Mouse (Mus musculus): Measurements from ENCODE around the gene N4bp2.
"Not testable (repeated sequence)": the region's sequence is repeated elsewhere in the genome, so short reads cannot be mapped to it uniquely, and the experiment has no call there.

The N4bp2 gene

GRCm38 (mm10) chr5:65763088-65763915 is at the start of gene N4bp2:
N4bp2 (plus strand) TSS chr5:65763521.
- in situ Hi-C loops (cut with MboI, MseI) = no loop called here

GRCm38 (mm10) chr5:65715084-65715483 is 48.2 kb upstream of the N4bp2 start:
- in situ Hi-C loops (cut with MboI, MseI) = no loop called here

- in situ Hi-C loops (cut with MboI, MseI) = no loop called here
Observed at GRCm38 (mm10) chr5:65717063-65717902, 46.0 kb upstream of the N4bp2 start.

GRCm38 (mm10) chr5:65717903-65718211 is 45.5 kb upstream of the N4bp2 start:
- in situ Hi-C loops (cut with MboI, MseI) = not testable (repeated sequence)

- in situ Hi-C loops (cut with MboI, MseI) = no loop called here
Observed at GRCm38 (mm10) chr5:65718368-65718767, 45.0 kb upstream of the N4bp2 start.

- in situ Hi-C loops (cut with MboI, MseI) = no loop called here
Observed at GRCm38 (mm10) chr5:65724311-65725054, 38.8 kb upstream of the N4bp2 start.

GRCm38 (mm10) chr5:65731173-65732007 is 31.9 kb upstream of the N4bp2 start:
- in situ Hi-C loops (cut with MboI, MseI) = no loop called here

- in situ Hi-C loops (cut with MboI, MseI) = no loop called here
Observed at GRCm38 (mm10) chr5:65735601-65736000, 27.7 kb upstream of the N4bp2 start.

GRCm38 (mm10) chr5:65739366-65739765 is 24.0 kb upstream of the N4bp2 start:
- in situ Hi-C loops (cut with MboI, MseI) = no loop called here

- in situ Hi-C loops (cut with MboI, MseI) = no loop called here
Observed at GRCm38 (mm10) chr5:65746908-65747307, 16.4 kb upstream of the N4bp2 start.

- in situ Hi-C loops (cut with MboI, MseI) = no loop called here
Observed at GRCm38 (mm10) chr5:65748386-65748785, 14.9 kb upstream of the N4bp2 start.

GRCm38 (mm10) chr5:65748880-65749279 is 14.4 kb upstream of the N4bp2 start:
- in situ Hi-C loops (cut with MboI, MseI) = no loop called here

- in situ Hi-C loops (cut with MboI, MseI) = no loop called here
Observed at GRCm38 (mm10) chr5:65752021-65752420, 11.3 kb upstream of the N4bp2 start.

GRCm38 (mm10) chr5:65755859-65756258 is 7.5 kb upstream of the N4bp2 start:
- in situ Hi-C loops (cut with MboI, MseI) = no loop called here

- in situ Hi-C loops (cut with MboI, MseI) = no loop called here
Observed at GRCm38 (mm10) chr5:65757110-65757509, 6.2 kb upstream of the N4bp2 start.

GRCm38 (mm10) chr5:65760041-65760440 is 3.3 kb upstream of the N4bp2 start:
- in situ Hi-C loops (cut with MboI, MseI) = no loop called here

GRCm38 (mm10) chr5:65760599-65760998 is 2.7 kb upstream of the N4bp2 start:
- in situ Hi-C loops (cut with MboI, MseI) = no loop called here

- in situ Hi-C loops (cut with MboI, MseI) = no loop called here
Observed at GRCm38 (mm10) chr5:65761020-65761419, 2.3 kb upstream of the N4bp2 start.

GRCm38 (mm10) chr5:65761921-65762320 is 1.4 kb upstream of the N4bp2 start:
- in situ Hi-C loops (cut with MboI, MseI) = no loop called here

- in situ Hi-C loops (cut with MboI, MseI) = no loop called here
Observed at GRCm38 (mm10) chr5:65762686-65763085, 635 bp upstream of the N4bp2 start.
